Mouse (Mus musculus): ENCODE results near the gene Myadml2.

DNA sequence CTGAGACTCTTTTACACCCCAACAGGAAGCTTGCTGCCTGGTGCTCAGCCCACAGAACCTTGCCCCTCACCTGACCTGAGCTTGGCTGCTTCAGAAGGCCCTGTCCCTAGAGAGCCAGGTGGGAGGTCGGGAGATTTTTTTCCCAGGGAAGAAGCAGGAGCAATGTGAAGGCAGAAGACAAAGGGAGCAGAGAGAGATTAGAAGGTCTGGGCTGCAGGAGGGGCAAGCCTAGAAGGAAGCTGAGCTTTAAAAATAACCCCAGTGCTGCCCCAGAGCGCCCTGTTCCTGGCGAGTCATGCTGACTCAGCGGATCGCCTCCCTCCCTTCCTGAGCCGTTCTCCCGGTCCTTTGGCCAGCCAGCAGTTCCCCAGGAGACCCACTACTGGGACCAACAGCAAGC is 18.0 kb downstream of the Myadml2 start:
- TF ChIP-seq POLR2A (IDR thresholded peaks at IDR 0.05; ENCODE audit: insufficient read length, low read depth) (no peak), REST (IDR thresholded peaks at IDR 0.05; ENCODE audit: insufficient read depth, insufficient read length) (no peak), E2F4 (IDR thresholded peaks at IDR 0.05; ENCODE audit: insufficient read depth) (no peak), POLR2AphosphoS2 (IDR thresholded peaks at IDR 0.05; ENCODE audit: insufficient read length, low read depth) (no peak), USF1 (IDR thresholded peaks at IDR 0.05; ENCODE audit: low read depth) (no peak), MAX (IDR thresholded peaks at IDR 0.05; ENCODE audit: low read depth) (no peak)
